Mouse (Mus musculus) gastrocnemius, postnatal 25 days (tissue): Measurements from ENCODE around the gene Prkar2b. TPM values are rescaled to one million over a fixed set of nuclear protein-coding genes. Genes with fewer than 3 reads are reported as not detected.
A peak's percentile ranks its signal among the peaks of the same experiment; 100 is the strongest.

Source experiments
- DNase-seq: peaks from one replicate; pipeline ENCODE4 v3.0.0; 2022
- long read RNA-seq, 2 experiments: library from polyadenylated mRNA; stranded (forward); transcript quantifications; one replicate each; pipeline ENCODE4 v2.0.0; 2021
- total RNA-seq, 2 experiments: library from RNA; stranded (reverse); gene quantifications; 1 replicate in 1 of 2; 2 replicates in 1 of 2; pipeline ENCODE4 v1.2.3; 2021

The Prkar2b gene
- 10 to 100 TPM in 1 of 2 experiments, under 1 TPM in 1; 1.00 to 12.7 TPM for total RNA-seq
- long read RNA-seq, experiment 1 = 0 reads
- long read RNA-seq, experiment 2 = 0 reads

DNA sequence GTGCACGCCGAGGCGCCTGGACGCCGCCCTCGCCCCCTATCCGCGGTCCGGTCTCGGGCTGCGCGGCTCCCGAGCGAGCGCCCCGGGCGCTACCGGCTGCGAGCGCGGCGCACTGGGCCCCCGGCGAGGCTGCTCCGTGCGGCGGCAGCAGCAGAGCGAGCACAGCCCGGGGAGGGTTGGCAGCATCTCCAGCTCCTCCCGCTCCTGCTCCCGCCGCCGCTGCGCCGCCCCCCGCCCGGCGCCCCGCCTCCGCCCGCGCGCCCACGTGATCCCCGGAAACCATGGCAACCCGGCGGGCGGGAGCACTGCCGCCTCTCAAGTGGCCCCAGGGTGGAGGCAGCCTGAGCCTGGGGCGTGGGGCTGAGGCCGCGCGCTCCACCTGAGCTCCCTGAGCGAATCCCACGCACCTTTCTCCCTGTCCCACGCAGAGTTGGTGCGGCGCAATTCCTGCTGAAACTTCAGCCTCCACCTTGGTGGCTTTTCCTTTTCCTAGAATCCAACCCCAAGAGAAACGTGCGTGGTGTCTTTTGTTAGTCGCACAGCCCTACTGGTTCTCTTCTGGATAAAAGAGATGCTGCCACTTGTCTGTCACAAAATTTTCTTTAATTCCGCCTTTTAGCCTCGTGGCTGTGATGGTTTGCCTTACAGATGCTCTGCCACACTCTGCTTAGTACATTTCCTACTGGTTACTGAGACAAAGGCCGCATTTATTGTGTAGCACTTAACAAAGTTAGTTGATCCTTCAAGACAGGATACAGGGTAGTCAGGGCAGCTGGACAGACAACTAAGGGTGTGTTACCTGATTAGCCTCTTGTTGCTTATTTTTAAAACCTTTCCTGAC is at the start of gene Prkar2b:
TSS of gene Prkar2b (minus strand) at position 207 of the 841 bp plus-strand sequence.
- DNase-seq = peak; percentile 86

DNA sequence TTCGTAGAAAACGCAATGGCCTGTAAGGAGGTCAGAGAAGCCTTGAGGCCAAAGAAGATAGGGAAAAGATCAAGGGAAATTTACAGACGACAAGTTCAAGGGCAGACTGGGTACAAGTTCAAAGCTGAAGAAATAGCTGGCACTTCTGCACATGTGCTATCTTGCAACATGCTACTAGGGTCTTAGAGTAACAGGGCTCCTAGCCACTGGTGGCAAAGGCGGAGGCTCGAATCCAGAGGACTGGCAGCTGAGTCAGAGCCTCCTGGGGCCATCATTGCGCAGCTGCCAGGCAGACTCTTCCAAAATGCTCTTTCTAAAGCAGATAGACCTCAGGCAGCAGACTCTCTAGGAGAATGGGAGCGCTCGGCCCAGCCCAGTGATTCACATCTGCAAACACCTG is 48.1 kb upstream of the Prkar2b start:
- no peak for DNase-seq

DNA sequence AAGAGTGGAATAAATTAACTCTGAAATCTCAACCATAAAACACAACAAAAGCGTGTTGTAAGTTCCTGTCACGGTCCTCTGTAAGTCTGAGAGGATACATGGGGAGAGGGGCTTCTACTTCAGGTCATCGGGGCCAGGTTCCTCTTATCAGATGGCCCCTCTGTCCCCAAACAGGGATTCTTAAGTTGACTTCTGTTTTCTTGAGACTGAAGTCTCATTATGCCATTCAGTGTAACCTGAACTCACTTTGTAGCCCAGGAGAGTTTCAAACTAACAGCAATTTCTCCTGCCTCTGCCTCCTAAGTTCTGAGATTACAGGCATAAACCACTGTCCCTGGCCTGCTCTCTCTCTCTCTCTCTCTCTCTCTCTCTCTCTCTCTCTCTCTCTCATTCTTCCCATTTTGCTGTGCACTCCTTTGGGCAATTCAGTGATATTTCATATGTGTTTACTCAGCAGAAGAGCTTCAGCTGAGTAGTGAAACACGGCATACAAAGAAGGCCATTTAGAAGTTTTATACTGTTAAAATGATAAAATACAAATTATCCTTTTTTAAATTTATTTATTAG is 43.9 kb upstream of the Prkar2b start:
- DNase-seq = no peak

DNA sequence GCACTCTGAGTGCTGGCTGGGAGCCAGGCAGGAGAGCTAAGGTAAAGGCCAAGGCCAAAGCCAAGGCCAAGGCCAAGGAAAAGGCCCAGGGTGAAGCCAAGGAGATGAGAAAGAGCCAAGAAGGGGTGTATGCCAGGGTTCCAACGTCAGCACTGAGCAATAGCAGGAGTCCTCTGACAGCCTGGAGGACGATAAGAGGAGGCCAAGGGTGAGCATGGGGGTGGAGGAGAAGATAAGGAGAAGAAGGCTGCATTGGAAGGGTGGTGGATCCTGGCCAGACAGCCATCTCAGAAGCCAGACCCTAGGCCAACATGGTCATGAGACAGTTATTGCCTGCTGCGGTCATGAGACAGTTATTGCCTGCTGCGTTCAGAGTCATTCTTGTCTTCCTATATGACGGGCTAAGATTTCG is 43.4 kb upstream of the Prkar2b start:
- no peak for DNase-seq

DNA sequence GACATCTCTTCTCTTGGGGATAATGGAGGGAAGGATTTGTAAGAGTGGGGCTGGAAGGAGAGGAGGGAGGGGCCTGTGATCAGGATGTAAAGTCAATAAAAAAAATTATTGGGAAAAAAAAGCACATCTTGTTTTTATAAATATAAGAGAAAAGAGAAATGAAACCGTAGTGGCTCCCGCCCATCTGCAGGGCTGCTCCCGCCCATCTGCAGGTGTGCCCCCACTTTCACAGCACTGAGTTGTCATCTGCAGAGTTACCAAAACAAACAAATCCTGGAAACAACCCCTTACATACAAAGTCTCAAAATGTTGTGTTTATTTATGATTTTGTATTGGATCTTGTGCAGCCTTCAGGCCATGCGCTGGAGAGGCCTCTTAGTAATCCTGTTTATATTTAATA is 40.2 kb upstream of the Prkar2b start:
- DNase-seq = no peak

DNA sequence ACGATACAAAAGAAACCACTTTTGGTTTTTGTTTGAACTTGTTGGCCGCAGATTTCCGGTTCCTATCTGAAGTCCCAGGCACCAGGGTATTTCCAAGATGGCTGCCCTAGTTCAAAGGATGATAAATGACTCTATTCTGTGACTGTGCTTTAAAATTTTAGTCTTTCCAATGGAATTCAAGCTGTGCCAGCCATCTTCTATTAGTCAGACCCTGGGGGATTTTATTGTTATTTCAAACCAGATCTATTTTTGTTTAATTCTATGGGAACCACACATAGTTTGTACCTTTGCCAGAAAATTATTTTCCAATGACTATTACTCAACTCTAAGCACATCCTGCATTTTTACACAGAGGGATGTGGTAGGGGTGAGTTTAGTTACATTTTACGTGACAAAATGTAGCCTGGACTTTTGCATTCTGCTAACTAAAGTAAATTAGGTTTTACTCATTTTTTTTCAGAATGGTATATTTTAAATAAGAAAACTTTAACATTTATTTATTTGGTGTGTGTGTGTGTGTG is 38.6 kb upstream of the Prkar2b start:
- no peak for DNase-seq

DNA sequence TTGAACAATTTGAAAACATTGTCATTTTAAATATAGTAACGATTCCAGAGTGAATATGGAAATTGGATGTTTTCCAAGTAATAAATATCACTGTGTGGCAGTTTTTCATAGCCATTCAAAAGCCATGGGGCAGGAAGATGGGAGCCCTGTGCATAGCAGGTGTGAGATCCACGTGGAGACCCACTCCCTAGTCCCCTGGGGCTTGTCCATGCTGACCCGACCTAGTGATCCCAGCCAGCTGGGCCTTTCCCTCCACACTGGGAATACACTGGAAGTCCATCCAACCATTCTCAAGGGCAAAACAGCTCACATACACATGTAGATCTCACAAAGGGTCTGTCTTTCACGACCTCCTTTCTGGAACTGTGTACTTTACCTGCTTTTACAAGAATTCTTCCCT is 37.5 kb upstream of the Prkar2b start:
- DNase-seq = no peak

DNA sequence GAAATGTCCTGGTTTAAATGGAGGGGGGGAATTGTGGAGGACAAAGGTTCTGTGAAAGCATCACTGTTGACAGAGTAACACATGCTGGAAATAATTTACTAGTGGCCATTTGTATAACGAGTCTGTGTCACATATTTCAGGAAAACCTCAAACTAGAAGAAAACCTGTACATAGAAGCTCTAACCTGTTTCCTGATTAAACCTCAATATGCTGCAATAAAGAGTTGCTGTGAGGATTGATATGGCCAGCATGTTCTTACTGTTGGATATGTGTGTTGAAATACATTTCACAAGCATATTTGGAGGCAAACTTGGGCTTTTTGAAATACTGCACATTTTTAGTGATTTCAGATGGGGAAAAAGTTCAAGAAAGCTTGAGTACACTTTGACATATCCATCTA is 36.0 kb upstream of the Prkar2b start:
- no peak for DNase-seq

DNA sequence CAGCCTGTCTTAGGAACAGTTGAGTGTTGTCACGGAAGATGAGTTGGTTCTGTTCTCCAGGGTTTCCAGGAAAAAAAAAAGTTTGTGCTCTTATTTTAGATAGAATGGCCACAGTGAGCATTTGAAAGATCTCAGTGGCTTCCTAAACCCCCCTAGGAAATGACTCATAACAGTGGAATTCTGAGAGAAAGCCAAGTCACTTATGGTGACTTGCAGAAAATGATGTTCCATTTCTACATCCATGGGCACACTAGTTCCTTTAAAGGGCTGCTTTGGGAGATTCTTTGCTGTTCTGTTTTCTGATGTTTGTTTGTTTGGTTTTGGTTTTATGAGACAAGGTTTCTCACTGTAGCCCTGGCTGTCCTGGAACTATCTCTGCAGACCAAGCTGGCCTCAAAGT is 34.1 kb upstream of the Prkar2b start:
- no peak for DNase-seq

DNA sequence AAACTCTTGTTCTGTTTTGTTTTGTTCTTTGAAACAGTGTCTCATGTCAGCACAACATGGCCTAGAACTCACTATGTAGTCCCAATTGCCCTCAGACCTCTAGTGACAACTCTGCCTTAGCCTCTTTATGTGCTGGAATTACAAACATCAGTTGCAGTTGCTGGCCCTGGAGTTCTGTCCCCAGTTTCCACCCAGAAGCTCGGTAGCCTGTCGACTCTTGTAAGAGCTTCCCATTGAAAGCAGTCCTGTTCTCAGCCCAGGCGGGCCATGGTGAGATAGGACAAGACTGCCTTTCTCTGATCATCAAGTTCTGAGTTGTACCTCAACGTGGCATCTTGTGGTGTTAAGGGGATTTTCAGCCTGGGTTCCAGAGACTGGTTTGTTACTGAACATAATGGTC is 31.4 kb upstream of the Prkar2b start:
- no peak for DNase-seq

DNA sequence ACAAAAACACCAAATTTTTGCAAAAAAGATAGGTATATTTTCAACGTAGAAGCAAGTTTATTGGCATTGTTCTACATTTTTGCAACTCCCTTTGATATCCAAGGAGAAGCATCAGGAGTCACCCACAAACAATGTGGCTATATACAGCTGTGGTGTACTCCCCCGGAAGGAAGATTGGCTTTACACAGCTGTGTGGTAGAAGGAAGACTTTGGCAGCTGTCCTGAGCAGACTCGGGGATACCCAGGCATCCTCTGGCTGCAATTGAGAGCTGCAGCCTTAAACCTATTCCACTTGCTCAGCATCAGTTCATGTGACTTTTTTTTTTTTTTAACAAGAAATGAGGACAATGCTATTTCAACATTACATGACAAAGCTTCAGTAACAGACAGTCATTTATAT is 27.5 kb upstream of the Prkar2b start:
- DNase-seq = no peak

DNA sequence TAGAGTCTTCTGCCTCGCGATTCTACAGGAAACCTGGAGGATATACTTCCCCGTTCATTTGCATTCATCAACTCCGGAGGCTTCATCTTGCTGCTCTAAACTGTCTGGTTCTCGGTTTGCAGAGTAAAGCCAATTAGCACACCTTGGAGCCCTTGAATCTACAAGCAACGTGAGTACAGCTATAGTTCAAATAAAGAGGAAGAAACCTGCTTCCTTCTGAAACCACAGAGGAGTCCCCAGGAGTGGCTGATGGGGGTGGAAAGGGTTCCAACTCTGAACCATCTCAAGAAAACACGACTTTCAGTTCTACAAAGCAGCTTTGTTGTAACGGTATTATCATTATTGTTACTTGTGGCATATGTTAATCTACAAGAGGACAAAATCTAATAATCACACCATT is 26.2 kb upstream of the Prkar2b start:
- DNase-seq = no peak

DNA sequence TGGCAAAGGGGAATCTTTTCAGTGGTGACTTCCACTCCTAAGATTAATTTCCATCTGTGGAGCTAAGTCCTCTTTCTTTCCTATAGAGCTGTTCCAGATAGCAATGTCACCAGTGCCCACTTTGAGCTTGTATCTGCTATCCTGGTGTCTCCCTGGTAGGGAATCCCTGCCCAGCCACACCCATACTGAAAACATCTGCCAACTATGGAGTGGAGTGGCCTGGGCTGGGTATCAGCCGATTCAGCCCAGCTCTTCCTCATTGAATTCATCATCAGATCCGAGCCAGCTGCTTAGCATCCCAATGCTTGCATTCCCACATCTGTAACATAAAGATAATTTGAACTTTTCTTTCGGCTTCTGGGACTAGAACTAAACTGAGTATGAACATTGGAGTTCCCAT is 25.8 kb upstream of the Prkar2b start:
- DNase-seq = no peak

DNA sequence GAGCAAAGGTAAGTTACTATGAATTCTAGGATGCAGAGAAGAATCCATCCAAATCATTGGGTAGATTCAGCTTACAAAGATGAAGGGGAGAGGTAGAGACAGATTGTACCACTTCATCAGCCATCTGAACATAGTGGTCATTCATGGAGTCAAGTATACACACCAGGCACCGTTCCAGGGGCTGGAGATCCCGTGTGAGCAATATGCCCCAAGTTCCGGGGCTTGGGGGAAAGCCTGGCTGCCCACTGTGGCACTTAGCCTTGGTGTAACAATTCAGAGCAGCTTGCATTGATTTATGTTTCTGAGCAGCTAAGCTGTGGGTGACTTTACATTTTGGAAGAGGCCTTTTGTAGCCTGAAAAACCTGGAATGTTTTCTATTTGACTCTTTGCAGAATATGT is 24.8 kb upstream of the Prkar2b start:
- no peak for DNase-seq

DNA sequence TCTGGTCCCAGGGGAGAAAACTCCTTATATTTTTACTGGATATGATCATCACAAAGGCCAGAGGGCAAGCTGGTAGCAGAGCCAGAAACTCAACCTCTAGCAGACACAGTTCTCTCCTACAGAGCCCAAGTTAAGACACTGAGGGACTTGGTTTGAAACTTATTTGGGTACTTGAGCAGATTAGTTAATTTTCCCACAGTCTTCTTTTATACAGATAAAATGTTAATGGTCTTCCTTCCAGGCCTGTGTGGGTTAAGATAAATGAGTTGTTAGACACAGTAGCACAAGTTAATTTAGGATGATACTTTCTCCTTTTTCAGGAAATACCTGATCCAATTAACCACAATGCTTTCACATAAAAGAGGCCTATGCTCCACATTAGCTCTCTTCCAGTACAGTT is 24.1 kb upstream of the Prkar2b start:
- DNase-seq = no peak

DNA sequence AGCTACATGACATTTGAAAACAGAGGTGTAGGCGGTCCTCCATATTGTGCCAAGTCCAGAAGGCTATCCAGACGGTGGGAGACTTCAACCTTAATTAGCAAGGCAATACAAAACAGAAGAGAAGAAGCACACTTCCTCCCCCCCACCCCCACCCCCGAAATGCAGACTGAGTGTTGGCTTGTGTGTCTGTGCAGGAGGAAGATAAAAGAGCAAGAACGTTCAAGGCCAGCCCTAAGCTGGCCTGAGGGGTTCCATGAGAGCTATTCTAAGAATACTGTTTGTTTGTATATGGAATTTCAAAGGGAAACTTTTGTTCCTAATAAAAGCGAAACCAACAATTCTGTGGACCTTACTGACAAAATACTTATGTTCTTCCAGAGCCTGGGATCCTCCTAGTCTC is 23.5 kb upstream of the Prkar2b start:
- DNase-seq = no peak

DNA sequence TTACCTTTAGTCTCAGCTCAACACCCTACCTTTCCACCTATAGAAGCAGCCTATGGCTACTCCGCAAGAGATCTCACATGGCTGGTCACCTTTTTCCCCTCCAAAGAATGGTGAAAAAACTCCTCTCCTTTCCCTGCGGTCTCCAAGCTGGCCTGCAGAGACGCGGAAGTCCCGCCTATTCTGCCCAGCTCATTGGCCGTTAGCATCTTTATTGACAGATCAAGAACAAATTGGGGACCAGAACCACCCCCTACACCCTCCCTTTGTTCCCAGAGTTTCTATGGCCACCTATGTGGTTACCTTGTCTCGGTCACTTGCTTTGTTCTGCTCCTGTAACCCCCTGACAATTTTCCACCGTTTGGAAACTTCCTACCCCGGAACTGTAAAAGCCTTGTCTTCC is 19.6 kb upstream of the Prkar2b start:
- DNase-seq = no peak

DNA sequence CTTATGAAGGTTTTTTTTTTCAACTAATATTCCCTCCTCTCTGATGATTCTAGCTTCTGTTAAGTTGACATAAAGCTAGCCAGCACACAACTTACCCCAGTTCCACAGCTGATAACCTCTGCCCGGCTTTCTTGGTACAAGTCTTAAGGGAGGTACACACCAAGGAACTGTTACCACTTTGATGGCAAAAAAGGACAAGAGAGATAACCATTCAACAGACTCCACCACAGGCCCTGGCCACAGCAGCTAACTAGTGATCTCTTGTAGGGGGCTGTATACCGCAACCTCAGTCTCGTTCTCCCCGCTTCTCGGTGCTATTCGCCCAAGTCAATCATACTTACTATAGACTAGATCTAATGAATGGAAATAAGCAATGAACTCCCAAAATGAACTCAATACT is 16.3 kb upstream of the Prkar2b start:
- no peak for DNase-seq

DNA sequence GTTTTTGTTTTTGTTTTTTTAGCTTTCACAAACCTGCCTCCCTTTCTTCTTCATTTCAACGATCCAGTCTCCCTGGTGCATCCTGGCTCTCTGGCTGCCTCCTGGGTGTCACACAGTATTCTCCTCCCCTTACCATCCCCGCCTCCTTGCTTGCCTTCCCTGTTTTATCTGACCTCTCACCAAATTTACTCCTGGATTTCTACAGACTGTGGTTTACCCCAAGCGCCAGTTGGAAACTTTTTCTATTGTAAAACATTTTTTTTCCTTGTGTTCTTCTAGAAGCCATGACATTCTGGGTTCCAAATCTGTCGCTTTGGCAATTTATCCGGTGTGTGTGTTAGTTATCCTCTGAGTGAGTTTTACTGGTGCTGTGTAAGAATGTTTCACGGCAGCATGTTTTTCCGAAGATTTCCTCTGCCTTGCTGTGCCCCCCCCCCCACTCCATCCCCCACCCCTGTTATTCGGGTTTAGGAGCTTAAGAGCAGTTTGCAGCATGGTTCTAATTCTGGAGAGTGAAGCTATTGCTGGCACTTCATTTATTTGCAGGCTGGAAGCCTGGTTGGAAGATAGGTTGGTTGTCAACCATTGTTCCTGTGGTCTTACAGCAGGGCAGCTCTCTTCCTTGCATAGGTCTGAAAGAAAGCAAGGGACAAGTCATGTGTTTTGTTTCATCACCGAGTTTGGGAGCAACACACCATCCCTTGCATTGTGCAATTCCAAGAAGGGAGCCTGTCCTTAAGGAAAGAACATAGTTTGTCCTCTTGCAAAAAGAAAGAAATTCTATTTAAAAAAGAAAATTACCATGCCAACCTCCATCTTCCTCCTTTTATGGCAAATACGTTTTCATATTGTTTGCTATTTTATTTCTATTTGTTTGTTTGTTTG is 15.0 kb upstream of the Prkar2b start:
- no peak for DNase-seq

DNA sequence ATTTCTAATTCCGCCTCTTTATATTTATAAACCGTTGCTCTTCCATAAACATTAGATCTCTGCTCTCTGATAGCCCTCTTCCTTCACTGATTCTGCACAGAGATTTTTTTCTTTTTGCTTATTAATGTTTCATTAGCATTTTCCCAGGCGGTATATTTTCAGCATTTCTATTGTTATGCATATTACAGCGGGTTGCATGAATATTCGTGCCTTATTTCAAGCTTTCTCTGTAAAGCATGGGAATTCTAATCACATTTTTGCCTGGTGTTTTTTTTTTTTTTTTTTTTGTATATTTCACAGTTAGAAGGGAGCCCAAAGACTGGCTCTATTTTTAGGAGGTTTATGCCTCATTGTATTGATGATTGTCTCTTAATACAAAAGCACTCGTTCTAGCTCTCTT is 13.2 kb upstream of the Prkar2b start:
- DNase-seq = no peak

DNA sequence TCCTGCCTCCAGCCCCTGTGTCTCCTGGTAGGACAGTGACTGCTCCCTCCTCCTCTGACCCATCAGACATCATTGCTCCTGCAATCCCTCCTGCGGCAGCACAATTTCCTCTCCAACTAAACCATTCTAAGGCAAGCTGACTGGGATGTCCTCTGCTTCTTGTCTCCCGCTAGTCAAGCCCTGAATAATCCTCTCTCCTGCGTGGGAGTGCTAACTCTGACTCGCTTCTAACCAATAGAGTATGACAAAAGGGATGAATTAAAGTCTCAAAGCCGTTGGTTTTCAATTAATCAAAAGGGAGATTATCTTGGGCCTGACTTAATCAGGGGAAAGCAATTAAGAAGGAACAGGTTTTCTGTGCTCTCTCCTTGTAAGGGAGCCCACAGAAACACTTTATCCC is 4.9 kb upstream of the Prkar2b start:
- DNase-seq = no peak

DNA sequence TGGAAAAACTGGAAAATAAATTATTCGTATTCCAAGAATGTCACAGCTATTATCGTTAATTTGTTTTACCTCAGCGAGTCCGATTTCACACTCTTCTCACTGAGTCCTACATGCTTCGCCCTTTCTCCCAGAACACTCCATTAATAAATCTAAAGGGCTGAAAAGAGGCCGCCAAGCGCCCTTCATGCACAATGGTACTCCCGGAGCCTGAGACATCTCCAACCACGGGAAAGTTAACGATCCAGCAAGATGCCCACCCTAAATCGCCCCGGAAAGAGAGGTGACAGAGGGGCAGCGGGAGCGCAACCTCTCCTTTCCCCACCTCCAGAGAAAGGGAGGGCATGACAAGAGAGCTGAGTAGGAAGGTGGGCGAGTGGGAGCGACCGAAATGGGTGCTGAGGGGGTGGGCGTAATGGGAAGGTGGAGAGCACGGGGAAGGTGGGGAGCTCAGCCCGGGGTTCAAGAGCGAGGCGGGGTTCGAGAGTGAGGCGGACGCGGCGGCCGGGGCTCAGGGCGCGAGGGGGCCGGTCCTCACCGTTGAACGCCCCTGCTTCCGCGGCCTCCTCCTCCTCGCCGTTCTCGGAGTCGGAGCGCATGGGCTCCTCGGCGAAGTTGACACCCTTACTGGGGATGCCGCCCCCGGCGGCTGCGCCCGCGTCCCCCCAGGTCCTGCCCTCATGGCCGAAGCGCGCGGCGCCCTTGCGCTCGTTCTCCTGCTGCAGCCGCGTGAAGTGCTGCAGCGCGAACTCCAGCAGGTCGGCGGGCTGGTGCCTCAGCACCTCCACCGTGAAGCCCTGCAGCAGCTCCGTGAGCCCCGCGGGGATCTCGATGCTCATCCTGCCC is 628 bp downstream of the Prkar2b start:
- DNase-seq = peak; percentile 7
